Mouse (Mus musculus) CD8-positive naive resting alpha-beta T cell, adult 2 months (primary cell): ENCODE results near the gene Akap5.

ENCODE experiments used
- DNase-seq, 2 experiments: peaks; one replicate each; pipeline ENCODE4 v3.0.0; 2022; ENCODE audit warnings: low read depth in 2 of 2, low spot score in 2 of 2

The Akap5 gene

DNA sequence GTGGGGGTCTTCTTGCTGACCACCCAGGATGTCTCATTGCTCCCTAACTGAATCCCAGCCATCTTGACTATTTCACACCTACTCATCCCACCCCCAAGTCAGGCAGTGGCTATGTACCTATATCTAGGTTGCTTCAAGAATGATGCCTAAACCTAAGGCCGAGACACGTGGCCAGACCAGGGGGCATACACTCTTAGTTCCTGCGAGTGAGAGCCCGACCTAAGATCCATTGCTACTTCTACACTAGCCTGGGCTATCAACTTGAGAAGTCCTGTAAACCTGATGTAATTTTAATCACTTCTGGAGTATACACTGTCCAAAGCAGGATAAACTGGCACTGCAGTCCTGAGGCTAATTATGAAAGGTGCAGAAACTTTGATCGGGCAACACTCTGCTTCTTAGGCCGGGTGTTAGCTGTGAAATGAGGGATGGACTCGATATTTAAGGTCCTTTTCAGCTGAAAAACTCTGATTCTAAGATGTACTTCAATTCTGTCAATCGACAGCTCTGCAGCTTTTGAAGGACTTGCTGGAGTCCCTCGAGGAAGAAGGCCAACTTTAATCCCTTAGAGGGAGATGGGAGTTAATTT is 43.6 kb downstream of the Akap5 start:
- no peak for DNase-seq

DNA sequence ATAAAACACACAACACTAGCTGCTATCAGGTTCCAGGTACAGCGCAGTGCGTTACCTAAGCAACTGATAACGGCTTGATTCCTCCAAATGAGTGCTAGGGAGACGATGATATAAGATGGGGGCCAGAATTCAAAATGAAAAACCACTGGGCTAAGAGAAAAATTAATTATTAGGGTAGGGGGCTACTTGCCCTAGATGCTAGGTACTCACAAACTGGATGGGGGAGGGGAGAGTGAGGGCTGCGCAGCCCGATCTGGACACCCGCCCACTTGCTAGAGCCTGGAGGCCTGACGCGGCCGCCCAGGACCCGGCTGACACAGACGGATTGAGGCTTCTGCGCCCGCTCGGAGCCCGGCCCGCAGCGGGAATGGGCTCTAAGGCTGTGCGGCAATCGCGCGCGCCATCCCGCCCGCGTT is 44.1 kb downstream of the Akap5 start:
- DNase-seq: no peak

DNA sequence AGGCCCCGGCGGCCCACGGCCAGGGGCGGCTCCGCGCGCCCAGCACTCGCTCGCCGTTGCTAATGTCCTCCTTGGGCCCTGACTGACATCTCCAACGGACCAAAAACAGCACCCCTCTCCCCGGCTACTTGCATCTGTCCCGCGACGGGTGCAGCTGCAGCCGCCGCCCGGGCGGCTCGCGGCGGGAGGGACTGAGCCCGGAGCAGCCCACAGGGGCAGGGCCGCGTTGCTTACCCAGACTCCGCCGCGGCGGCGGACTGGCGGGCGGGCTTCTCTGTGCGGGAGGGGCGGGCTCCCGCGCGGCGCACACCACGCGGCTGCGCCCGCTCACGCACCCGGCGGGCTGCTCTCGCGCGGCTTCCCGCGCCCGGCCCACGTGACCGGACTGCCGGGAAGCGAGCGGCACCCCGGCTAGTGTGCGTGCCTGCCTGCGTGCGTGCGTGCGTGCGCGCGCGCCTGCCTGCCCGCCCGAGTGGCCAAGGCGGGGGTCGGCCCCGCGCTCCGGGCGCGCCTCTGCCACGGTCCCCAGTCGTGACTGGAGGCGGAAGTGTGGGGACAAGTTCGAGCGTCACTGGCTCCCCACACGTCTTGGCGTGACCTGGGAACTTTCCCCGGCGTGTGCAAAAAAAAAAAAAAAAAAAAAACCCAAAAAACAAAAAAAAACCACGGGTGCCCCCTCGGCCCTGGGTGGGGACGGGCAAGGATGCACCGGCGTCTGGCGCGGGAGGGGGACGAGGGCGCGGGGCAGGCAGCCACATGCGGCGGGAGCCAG is 44.7 kb downstream of the Akap5 start, which contains the start of gene Zbtb25:
Zbtb25 (minus strand) TSS at position 397 of the 772 bp plus-strand sequence.
- DNase-seq: peak; percentile 82 to 87

DNA sequence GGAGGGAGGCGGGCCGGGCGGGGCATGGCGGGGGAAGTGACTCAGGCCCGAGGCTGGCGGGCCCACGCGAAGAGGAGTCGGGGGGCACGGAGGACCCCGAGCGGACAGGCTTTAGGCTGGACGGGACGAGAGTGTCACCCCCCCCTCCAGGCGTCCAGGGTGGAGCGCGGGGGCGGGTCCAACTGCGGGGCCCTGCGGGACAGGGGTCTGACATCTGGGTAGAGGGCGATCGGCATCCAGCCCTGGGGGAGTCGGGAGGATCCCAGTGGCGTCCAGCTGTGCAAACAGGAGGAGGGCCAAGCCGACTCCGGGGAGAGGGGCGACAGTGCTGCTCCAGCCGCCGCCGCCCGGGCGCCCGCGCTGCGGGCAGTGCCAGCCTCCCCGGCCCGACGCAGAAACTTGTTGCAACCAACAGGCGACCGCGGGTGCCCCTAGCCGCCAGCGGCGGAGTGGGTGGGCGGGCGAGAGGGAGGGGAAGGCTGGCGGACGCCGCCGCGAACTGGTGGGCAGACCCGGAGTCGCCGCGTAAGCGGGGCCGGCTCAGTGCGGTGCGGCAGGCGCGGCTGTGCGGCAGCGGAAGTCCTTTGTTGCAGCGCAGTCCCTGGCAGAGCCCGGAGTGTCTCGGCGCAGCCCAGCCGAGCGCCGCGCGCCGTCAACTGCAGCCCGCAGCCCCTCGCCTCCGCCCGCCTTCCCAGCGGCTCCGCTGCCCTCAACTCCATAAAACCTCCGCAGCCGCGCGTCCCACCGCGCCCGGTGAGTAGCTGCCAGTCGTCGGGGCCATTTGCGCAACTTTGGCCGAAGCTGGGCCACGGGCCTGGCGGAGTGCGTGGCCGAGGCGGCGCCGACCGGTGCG is 45.5 kb downstream of the Akap5 start, which contains the start of gene Zbtb1:
Zbtb1 (plus strand) TSS at position 289 of the 853 bp plus-strand sequence.
- DNase-seq: peak; percentile 73 to 77

DNA sequence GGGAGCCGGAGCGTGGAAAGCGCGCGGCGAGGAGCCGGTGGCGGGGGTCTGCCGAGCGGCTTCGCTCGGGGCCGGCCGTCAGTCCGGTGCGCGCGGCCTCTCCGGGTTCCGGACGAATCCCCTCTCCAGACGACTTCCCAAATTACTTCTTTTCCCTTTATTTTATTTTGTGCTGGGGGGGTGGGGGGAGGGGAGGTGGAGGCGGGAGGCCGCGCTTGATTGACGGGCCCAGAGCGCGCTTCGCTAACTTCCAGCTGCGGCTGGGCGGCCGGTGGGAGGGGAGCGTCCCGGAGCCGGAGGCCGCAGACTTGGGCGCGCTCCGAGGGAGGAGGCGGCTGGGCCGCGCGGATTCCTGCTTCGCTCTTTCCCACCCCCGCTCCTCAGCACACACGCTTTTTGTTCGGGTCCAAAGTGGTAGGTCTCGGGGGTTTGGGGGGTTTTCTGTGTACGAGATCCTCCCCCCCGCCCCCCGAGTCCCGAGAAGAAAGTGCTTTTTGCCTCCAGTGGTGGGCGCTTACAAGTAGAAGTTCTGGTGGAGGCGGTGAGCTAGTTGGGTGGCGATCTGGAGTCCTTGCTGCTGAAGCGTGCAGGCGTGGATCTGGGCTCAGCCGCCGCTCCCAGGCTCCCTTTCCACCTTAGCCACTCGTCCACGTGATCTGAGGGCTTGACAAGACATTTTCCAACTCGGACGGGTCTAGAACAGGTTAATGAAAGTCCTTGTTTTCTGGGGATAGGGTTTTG is 46.3 kb downstream of the Akap5 start:
- DNase-seq: peak; percentile 49 to 63

DNA sequence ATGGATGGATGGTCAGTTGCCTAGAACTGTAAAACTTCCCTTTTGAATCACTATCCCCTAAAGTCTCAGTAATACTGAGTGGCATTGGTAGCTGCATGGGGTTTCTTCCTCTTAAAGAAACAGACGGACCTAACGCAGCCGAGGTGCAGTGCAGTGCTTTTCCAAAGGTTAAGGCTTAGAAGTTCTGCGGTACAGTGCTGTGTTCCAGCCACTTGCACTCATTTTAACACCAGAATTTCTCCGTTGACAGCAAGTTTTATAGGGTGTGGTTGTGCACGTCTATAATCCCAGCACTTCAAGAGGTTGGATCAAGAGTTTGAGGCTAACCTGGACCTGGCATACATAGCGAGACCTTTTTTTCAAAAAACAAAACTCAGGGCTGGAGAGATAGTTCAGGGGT is 47.4 kb downstream of the Akap5 start:
- DNase-seq: no peak

DNA sequence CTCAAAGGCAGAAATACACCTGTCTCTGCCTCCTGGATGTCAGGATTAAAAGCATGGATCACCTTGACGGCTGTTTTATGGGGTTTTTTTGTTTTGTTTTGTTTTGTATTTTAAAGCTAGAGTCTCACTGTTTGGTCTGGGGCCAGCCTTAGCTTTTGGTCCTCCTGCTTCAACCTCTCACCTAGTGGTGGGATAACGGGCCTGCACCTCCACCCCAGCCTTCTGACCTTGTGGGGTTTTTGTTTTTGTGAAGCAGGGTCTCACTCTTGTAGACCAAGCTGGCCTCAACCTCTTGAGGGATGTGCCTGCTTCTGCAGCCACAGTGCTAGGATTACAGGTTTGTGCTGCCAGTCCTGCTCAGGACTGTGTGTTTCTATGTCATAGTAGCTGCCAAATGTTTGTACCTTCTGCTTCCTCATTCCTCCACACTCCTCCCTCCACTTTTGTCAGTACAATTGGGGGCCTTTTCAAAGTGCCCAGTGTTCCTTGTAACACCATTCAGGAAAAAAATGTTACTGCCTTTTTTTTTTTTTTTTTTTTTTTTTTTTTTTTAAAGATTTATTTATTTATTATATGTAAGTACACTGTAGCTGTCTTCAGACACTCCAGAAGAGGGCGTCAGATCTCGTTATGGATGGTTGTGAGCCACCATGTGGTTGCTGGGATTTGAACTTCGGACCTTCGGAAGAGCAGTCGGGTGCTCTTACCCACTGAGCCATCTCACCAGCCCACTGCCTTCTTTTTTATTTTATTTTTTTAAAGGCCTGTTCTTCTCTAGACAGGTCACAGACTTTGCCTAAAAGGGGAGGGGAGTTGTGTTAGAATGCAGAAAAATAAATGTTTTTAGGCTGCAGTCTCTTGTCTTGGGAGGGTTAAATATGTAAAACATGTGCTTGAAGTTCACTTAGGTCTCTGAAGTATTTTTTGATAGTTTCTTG is 48.5 kb downstream of the Akap5 start:
- peak in 1 of 2 experiments; percentile 45 for DNase-seq

DNA sequence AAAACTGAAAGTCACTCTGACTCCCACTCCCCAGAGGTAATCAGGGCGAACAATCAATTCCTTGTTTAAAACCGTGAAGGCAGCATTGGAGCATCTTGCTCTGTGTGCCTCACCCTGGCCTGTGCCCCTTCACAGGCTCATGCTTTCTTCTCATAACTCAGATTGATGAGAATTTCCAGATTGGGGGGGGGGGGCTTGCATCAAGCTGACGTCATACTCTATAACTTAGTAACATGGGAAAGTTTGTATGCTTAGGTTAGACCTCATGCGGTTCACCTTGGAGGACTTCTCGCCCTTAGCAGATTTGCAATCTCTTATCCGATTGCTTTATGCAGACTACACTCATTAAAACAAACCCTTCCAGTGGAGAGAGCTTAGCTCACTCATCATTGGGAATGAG is 49.3 kb downstream of the Akap5 start:
- DNase-seq: no peak

DNA sequence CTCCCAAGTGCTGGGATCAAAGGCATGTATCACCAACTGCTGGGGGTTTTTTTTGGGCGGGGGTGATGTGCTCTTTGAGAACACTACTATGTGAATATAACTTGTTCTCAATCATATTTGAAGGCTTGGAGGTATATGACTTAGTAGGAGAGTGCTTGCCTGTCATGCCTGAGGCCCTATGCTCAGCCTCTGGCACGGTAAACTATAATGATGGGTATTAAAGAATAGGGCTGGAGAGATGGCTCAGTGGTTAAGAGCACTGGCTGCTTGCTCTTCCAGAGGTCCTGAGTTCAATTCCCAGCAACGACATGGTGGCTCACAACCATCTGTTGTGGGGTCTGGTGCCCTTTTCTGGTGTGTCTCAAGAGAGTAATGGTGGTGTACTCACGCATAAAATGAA is 50.2 kb downstream of the Akap5 start:
- no peak for DNase-seq

DNA sequence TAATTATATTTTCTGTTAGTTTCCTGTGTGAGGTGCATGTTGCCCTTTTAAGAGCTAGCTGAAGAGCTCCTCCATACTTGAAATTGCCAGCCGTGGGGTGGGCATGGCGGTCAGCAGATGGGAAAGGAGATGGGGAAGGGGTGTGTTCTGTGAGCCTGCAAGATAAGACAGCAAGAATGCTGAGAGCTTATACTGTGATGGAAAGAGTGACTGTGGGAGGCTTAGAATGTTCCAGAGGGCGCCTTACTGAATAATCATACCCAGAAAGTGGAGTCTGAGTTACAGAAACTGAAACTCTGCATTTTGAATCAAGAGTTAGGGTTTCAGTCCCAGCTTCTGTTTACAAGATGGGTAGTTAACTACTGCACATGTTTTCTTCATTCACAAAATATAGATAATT is 50.8 kb downstream of the Akap5 start:
- DNase-seq: no peak

DNA sequence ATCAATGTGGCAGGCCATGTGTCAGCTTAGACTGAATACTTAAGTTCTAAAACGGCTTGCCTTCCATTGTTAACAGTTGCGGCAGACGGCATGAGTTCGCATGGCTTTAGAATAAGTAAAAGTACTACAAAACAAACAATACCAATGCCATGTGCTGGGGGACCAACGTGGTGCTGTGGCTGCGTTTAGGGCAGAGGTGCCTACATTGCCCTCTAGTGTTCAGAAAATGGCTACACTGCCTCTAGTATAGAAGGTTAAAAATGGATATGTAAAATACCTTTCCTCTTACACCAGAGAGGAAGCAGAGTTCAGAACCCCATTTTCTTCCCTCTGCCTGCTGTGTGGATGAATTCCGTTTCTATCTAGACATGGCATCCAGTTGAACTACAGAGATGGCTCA is 52.0 kb downstream of the Akap5 start:
- peak; percentile 53 to 63 for DNase-seq

DNA sequence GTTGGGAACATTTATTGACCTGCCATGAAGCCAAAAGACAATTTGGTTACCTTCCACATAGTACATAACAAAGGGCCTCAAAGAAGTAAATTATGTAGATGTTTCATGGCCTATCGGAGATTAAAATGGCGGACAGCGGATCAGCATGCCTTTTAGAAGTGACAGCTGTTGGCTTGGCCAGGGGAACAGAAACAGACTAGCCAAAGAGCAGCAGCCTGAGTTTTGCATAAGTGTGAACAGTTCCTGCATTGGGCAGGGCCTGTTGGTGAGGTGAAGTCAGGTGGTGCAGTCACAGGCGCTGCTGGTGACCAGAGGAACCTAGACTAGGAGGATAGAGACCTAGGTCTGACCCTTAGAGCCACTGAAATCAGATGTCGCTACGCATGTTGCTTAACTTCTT is 52.4 kb downstream of the Akap5 start:
- no peak for DNase-seq

DNA sequence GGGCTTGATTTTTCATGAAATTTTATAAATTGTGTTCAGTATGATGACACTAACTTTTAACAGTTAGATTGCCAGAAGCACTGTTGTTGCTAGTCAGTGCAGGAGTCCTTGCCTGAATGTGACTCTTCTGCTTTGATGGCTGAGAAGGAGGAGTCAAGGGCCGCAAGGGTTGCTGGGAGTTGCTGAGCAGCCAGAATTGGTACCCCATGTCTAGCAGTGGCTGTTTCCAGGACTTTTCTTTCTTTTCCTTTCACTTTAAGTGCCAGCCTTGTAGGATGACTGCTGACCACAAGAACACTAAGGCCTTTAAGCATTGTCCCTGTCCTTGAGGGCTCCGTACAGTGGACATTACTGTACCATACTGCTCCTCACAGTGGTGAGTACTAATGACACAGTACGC is 53.0 kb downstream of the Akap5 start:
- no peak for DNase-seq

DNA sequence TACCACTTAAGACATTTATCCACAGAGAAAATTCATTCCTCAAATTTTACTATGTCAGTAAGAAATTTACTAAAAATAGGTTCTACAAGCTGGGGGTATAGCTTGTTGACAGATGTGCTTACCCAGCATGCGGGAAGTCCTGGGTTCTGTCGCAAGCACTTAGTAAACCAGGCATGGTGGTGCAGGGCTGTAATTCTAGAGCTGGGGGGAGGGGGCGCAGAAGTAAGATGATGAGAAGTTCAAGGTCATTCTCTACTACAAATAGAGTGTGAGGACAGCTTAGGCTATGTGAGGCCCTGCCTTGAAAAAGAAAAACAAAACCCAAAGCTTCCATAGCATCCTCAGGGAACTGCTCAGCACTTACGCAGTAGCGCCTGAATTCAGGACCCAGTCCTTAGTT is 53.9 kb downstream of the Akap5 start:
- no peak for DNase-seq

DNA sequence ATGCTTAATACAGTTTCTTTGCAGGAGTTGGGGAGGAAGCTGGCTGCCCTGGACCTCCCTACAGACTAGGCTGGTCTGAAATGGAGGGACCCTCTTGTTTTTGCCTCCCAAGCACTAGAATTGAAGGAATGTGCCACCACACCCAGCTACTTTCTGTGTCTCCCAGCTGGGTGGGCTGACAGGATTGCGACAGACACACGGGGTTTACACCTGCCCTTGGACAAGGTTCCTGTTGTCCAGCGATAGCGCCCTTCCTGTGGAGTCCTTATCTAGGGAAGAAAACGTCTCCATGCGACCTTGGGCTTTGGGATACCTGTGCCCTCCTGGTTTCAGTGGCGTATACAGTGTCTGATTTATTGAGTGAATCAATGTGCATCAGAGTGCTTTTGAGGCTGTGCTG is 55.5 kb downstream of the Akap5 start:
- no peak for DNase-seq
